Mouse (Mus musculus) testis, adult 10 weeks (tissue): ENCODE data around the gene Pphln1. TPM values are rescaled to one million over a fixed set of nuclear protein-coding genes. Genes with fewer than 3 reads are reported as not detected.

Experiments used
- polyA plus RNA-seq: library from polyadenylated mRNA; stranded (reverse); fragments of 350-450 nt; fragmentation: Illumina TruSeq; extraction: RNeasy Lipid Tissue Mini Kit (QIAGEN cat#74804); gene quantifications from one replicate; pipeline ENCODE4 v1.2.3, GENCODE M21; 2014; ENCODE audit warnings: low read depth, low replicate concordance

Gene Pphln1
- polyA plus RNA-seq: 96.7 TPM

DNA sequence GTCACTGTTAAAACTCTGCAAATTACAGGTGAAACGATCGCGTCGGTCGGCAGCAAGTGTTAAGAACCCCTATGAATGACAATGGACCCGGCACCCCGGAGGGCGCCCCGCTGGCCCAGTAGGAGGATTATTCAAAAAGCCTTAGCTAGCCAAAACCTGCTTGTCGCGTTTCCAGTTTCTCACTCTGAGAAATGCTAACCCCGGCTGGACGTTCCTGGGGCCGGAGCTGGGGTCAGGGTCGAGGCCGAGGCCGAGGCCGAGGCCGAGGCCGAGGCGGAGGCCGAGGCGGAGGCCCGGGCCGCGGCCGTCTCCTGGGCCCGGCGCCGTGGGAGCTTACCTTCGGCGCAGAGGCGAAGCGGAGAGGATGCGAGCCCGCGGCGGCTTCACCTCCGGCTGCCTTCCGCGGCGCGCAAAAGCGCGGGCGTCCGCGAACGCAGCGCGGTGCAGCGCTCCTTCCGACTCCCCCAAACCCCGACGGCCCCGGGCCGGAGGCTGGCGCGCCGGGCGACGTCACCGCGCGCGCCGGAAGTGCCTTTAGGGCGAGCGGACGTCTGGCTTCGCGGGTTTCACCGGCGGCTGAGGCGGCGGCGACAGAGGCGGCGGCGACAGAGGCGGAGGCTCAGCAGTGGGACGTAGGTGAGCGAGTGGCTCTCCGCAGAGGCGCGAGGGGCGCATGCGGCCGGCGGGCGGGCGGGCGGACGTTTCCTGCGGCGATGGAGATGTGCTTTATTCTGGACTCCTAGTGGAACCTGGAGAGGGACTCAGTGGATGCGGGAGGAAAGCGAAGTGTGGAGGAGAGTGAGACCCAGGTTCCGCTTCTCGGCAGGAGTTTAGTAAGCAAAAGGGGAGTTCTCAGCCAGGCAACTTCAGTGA lies at the start of gene Pphln1, which contains the start of gene Zcrb1:
Gene Pphln1 (plus strand): TSS at position 525 of the 873 bp plus-strand sequence.
Gene Zcrb1 (minus strand): TSS at position 509 of the 873 bp plus-strand sequence.

Other genes starting within 250 kb of the Pphln1 start
- 46.2 TPM for gene Gxylt1, start 123.2 kb upstream of the Pphln1 start, polyA plus RNA-seq
- 21.7 TPM for gene Yaf2, start 61.4 kb upstream of the Pphln1 start, polyA plus RNA-seq
- 231 TPM for gene Zcrb1, start within 50 bp of the Pphln1 start, polyA plus RNA-seq
- gene Prickle1, start 197.5 kb downstream of the Pphln1 start, polyA plus RNA-seq: 5.8 TPM